Mouse (Mus musculus): ENCODE measurements around the gene Sbp.

DNA sequence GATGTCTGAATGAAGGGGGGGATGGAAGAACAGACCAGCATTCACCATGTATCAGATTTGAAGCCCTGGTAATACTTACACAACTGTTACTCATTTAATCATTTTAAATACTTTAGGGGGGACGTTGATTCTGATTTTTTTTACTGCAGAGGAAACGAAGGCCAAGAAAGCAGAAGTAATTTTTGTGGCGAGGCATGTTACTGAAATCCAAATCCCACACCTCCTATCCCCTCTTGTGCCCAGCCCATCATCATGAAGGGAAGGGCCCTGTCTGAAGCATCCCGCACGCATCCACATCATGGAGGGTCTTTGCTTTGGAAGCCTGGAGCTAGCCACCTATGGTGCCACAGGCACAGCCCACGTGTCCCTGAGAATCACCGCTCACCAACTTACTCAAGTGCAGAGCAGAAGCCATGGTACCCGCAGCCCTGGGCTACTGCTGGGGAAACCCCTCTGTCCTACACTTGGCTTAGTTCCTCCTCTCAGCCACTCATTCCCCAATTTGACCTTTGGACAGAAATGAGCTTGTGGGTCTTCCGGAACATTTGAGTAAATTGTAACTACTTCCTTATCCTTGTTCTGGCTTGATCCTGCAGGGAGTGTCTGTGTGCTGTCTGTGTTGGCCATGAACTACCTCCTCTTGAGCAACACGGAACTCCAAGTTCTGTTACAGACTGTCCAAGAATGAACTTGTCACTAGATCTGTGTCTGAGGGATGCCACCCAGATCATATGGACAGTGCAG, 25.4 kb downstream of the Sbp start:
- TF ChIP-seq MEF2A (IDR thresholded peaks at IDR 0.05; ENCODE audit: borderline replicate concordance, low read depth, low read length) (no peak), MXI1 (IDR thresholded peaks at IDR 0.05; ENCODE audit: low read depth, low read length) (peak; percentile 59; the same call in 1 of the 2 replicates), USF2 (conservative IDR thresholded peaks at IDR 0.05; ENCODE audit: low read depth, low read length) (no peak; the same call in 1 of the 2 replicates), CTCF (conservative IDR thresholded peaks at IDR 0.05 in 1 of 2, IDR thresholded peaks at IDR 0.05 in 1 of 2; ENCODE audit: low read depth in 2 of 2, low read length in 2 of 2) (no peak), POLR2A (IDR thresholded peaks at IDR 0.05; ENCODE audit: low read depth, low read length) (peak; percentile 32; the same call in 1 of the 2 replicates), EP300 (IDR thresholded peaks at IDR 0.05; ENCODE audit: low read length) (peak; percentile 90)

All from CH12.LX (cell line).